In genomic region chr11:116480975-116481374, GRCm38 (mm10) we compare ENCODE assay signal across 21 mouse cellular contexts. TPM values are rescaled to one million over a fixed set of nuclear protein-coding genes. Genes with fewer than 3 reads are reported as not detected.
"Had no signal": no experiment of that assay in that cellular context is flagged by ENCODE, and none has a peak within 500 bp of the region (broad histone marks: within the 10 kb centered on the region; RNA-seq: fewer than 3 reads in every experiment).

No protein-coding gene starts in this region.

- DNase-seq: kidney, postnatal 36 days; liver; lung, adult 18-20 months; lung, postnatal 10 days; lung, postnatal 36 days; thymus, adult 18-20 months; thymus, postnatal 36 days had no signal

- H3K4me3 ChIP-seq: limb, embryonic 10.5 days; limb, embryonic 13.5 days; liver, embryonic 12.5 days; liver, embryonic 15.5 days; lung, embryonic 15.5 days; megakaryocyte, embryonic 14.5 days; midbrain, embryonic 10.5 days; midbrain, embryonic 13.5 days; myocyte; neural tube, embryonic 13.5 days had no signal

- H3K27ac ChIP-seq: kidney, postnatal 0 days; limb, embryonic 10.5 days; limb, embryonic 13.5 days; liver, embryonic 12.5 days; liver, embryonic 15.5 days; lung, embryonic 15.5 days; midbrain, embryonic 10.5 days; midbrain, embryonic 13.5 days; neural tube, embryonic 13.5 days had no signal

RNA-seq across cellular contexts. Expression of gene Qrich2, which starts 14.9 kb away (rescaled TPM):
- total RNA-seq: layer of hippocampus, postnatal 25 days; left cerebral cortex, postnatal 25 days had no signal

RNA-seq across cellular contexts. Expression of gene Sphk1, which starts 49.8 kb away (rescaled TPM):
- total RNA-seq: monocyte, adult 5-6 weeks had no signal
